Mouse (Mus musculus) intestine, embryonic 14.5 days (tissue): ENCODE measurements around the gene Cpm. TPM values are rescaled to one million over a fixed set of nuclear protein-coding genes. Genes with fewer than 3 reads are reported as not detected.

Source experiments
- polyA plus RNA-seq: library from polyadenylated mRNA; unstranded; fragments of >200 nt; fragmentation: Nextera tagmentation; extraction: Ambion mirVana; gene quantifications from 2 replicates; pipeline ENCODE4 v1.2.1, GENCODE M21; 2014

Gene Cpm
- polyA plus RNA-seq, 1 experiment from 2014 or later, result 66.6 TPM

Other genes starting within 250 kb of the Cpm start
- gene Cpsf6, start 249.5 kb upstream of the Cpm start, polyA plus RNA-seq, result 150 and 169 TPM in 2 replicates
- gene Mdm2, start 81.3 kb downstream of the Cpm start, polyA plus RNA-seq, result 39.7 and 46.7 TPM in 2 replicates
- gene Slc35e3, start 116.9 kb downstream of the Cpm start, polyA plus RNA-seq, result 10.8 and 12.6 TPM in 2 replicates
- gene Nup107, start 163.2 kb downstream of the Cpm start, polyA plus RNA-seq, result 60.8 and 65.4 TPM in 2 replicates
- gene Rap1b, start 216.5 kb downstream of the Cpm start, polyA plus RNA-seq, result 183 and 184 TPM in 2 replicates